Mouse (Mus musculus): ENCODE measurements around the gene Cmtm7.

The Cmtm7 gene

DNA sequence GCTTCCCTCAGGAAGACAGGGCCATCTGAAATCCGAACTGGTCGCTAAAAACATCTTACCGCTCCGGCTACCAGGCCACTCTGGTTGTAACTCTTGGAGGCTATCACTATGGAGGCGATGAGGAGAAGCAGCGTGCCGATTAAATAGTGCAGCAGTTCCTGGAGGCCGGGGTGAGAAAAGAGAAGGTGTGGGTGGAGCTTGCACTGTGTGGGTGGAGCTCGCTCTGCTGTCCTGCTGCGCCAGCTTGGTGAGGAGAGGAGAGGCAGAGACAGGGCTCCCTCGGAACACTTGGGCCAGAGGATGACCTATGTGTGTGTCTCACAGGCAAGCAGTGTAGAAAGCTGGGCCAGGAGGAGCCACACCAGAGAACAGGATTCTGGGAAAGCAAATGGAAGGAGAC is 19.8 kb downstream of the Cmtm7 start:
- no peak for DNase-seq (ENCODE audit: low read depth, low spot score)
- Histone ChIP-seq H3K27me3 (ENCODE audit: control insufficient read depth, insufficient read depth, low read length, poor library complexity, severe bottlenecking) (no peaks in the 10 kb centered on the region), H3K36me3 (ENCODE audit: control insufficient read depth, insufficient read depth, low read length, poor library complexity, severe bottlenecking) (peaks cover 14% of the 10 kb centered on the region)

DNA sequence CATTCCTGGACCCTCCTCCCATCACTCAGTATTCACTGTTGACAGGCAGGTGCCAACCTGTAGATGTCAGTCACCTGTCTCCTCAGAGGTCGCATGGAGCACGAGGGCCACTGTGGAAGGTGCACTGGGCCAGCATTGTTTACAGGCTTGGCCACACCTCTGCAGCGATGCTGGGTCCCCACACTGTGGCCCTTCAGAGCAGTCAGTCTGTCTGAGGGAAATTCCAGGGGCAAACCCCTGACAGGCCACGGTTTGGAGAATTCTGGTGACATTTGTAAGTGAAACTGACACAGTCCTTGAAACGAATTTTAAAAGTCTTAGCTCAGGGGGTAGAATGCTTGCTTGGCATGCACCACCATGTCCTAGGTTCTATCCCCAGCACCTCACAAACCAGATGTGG is 21.3 kb downstream of the Cmtm7 start:
- H3K36me3 ChIP-seq (ENCODE audit: control insufficient read depth, insufficient read depth, low read length, poor library complexity, severe bottlenecking) = peaks cover 16% of the 10 kb centered on the region
- peak; percentile 51 for DNase-seq (ENCODE audit: low read depth, low spot score)
- no peaks in the 10 kb centered on the region for H3K27me3 ChIP-seq (ENCODE audit: control insufficient read depth, insufficient read depth, low read length, poor library complexity, severe bottlenecking)

DNA sequence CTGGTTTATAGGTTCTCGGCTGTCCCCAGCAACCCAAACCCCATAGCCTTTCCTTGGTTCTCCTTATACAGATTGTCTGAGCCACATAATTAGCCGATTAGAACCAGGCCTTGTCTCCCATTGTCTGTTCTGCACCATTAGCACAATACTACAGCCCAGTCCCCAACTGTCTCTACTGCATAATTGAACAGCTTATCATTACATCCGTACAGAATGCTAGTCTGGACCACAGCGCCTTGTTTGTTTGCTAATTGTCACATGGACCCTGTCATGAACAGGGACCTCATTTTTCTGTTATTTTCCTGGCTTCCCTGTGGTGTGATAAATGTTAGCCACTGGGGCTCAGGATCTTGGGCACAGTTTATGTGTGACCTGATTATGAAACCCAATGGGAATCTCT is 21.8 kb downstream of the Cmtm7 start:
- no peak for DNase-seq (ENCODE audit: low read depth, low spot score)
- peaks cover 16% of the 10 kb centered on the region for H3K36me3 ChIP-seq (ENCODE audit: control insufficient read depth, insufficient read depth, low read length, poor library complexity, severe bottlenecking)
- no peaks in the 10 kb centered on the region for H3K27me3 ChIP-seq (ENCODE audit: control insufficient read depth, insufficient read depth, low read length, poor library complexity, severe bottlenecking)

DNA sequence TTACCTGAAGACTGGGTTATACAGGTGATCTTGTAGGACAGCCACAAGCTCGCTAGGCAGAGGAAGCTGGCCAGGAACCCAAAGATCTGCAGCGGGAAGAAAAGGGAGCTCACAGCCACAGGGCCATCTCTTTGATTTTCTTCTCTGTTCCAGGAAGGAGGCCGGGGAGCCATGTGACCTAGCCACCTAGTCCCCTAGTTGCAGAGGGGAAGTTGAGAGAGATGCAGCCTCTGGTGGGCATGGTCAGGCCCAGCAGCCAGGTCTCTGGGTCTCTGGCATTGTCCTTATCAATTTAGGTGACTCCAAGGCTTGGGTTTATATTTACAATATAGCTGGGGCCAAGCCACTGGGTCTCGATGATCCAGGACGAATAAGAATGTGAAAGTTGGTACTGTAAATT is 22.9 kb downstream of the Cmtm7 start:
- DNase-seq (ENCODE audit: low read depth, low spot score) = peak; percentile 46
- H3K36me3 ChIP-seq (ENCODE audit: control insufficient read depth, insufficient read depth, low read length, poor library complexity, severe bottlenecking) = peaks cover 16% of the 10 kb centered on the region
- H3K27me3 ChIP-seq (ENCODE audit: control insufficient read depth, insufficient read depth, low read length, poor library complexity, severe bottlenecking) = no peaks in the 10 kb centered on the region

DNA sequence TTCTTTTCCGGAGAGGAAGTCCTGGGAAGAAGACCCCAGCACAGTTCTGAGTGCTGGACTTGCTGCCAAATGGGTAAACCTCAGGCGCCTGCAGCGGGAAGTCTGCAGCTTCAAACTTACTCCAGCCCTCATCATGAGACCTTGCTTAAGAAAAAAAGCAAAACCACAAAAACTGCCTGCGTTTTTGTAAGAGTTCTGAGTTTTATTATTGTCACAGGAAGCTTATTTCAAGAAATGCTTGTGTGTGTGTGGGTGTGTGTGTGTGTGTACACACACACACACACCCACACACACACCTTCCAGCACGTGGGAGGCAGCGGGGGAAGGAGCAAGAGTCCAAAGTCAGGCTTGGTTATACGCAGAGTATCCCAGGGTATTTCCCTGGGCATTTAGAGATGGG is 23.4 kb downstream of the Cmtm7 start:
- Histone ChIP-seq H3K36me3 (ENCODE audit: control insufficient read depth, insufficient read depth, low read length, poor library complexity, severe bottlenecking) (peaks cover 16% of the 10 kb centered on the region), H3K27me3 (ENCODE audit: control insufficient read depth, insufficient read depth, low read length, poor library complexity, severe bottlenecking) (no peaks in the 10 kb centered on the region)
- DNase-seq (ENCODE audit: low read depth, low spot score) = peak; percentile 51

DNA sequence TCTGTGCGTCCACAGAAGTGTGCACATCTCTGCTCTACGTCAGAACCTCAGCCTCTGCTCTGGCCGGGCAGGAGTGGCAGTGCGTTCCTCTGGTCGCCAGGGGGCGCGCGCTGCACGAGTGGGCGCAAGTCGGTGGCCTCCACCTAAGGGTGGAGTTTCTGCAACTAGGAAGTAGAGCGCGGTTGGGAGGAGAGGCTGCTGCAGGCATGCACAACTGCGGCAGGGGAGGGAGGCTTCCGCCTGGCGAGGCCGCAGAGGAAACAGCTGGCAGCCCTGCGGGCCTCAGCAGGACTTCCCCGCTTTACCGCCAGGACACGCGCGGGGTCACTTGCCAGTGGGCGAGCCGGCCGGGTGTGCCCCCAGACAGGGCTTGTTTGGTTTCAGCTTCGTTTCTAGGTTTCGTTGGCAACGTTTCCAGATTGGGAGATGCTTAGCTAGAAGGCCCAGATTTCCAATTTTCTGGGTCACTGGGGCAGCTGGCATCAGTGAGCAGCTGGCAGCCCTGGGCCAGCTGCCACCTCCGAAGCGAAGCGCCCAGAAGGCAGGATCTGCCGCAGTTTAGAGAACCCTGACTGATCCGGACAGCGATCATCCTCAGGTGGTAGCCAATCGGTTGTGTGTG is 28.7 kb downstream of the Cmtm7 start:
- Histone ChIP-seq H3K36me3 (ENCODE audit: control insufficient read depth, insufficient read depth, low read length, poor library complexity, severe bottlenecking) (peaks cover 6% of the 10 kb centered on the region; the same call in 1 of the 2 replicates), H3K27me3 (ENCODE audit: control insufficient read depth, insufficient read depth, low read length, poor library complexity, severe bottlenecking) (no peaks in the 10 kb centered on the region)
- DNase-seq (ENCODE audit: low read depth, low spot score) = peak; percentile 98

DNA sequence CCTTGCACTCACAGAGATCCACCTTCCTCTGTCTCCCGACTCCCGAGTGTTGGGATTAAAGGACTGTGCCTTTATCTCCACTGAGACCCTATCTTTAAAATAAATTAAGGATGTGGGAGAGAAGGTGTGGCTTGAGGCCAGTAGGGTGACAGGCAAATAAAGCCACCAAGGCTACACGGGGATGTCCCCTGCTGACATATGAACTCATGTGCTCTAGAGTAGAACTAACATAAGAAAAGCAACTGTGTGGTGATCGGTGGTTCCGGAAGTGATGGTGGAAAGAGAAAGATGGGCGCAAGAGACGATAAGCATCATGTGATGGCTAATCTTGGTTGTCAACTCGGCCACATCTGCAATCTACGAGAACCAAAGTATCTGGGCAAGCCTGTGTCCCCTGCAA is 29.3 kb downstream of the Cmtm7 start:
- DNase-seq (ENCODE audit: low read depth, low spot score) = peak; percentile 90
- Histone ChIP-seq H3K36me3 (ENCODE audit: control insufficient read depth, insufficient read depth, low read length, poor library complexity, severe bottlenecking) (peaks cover 6% of the 10 kb centered on the region; the same call in 1 of the 2 replicates), H3K27me3 (ENCODE audit: control insufficient read depth, insufficient read depth, low read length, poor library complexity, severe bottlenecking) (no peaks in the 10 kb centered on the region)

DNA sequence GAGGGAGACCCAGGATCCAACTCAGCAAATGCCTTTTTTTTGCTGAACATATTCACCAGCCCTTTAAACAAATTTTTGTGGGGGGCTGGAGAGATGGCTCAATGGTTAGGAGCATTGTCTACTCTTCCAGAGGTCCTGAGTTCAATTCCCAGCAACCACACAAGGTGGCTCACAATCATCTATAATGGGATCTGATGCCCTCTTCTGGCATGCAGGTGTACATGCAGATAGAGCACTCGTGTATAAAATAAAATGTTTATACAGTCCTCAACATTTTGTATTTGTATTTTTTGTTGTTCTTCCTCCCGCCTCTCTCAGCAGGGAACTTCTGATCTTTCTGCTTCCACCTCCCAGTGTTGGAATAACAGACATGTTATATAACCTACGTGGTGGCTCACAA is 30.1 kb downstream of the Cmtm7 start:
- no peak for DNase-seq (ENCODE audit: low read depth, low spot score)
- Histone ChIP-seq H3K36me3 (ENCODE audit: control insufficient read depth, insufficient read depth, low read length, poor library complexity, severe bottlenecking) (peaks cover 2% of the 10 kb centered on the region; the same call in 1 of the 2 replicates), H3K27me3 (ENCODE audit: control insufficient read depth, insufficient read depth, low read length, poor library complexity, severe bottlenecking) (no peaks in the 10 kb centered on the region)

DNA sequence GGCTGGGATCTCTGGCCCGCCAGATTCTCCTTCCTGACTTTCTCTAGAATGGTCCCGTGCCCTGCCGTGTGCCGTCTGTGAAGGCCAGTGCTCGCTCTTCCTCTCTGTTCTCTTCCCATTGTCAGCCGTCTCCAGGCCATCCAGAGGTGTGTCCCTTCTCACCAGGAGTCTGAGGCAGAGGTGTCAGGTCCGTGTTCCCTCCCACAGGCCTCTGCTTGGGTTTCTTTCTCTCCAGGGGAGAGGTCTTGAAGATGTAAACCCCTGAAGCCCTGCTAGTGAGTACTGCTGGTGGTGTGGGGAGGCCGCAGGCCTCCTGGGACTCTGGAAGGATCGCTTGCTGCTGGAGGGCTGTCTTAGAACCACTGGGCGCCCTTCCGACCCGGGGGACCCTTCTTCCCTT is 34.2 kb downstream of the Cmtm7 start:
- peaks cover 8% of the 10 kb centered on the region for H3K36me3 ChIP-seq (ENCODE audit: control insufficient read depth, insufficient read depth, low read length, poor library complexity, severe bottlenecking)
- no peaks in the 10 kb centered on the region for H3K27me3 ChIP-seq (ENCODE audit: control insufficient read depth, insufficient read depth, low read length, poor library complexity, severe bottlenecking)
- DNase-seq (ENCODE audit: low read depth, low spot score) = no peak

DNA sequence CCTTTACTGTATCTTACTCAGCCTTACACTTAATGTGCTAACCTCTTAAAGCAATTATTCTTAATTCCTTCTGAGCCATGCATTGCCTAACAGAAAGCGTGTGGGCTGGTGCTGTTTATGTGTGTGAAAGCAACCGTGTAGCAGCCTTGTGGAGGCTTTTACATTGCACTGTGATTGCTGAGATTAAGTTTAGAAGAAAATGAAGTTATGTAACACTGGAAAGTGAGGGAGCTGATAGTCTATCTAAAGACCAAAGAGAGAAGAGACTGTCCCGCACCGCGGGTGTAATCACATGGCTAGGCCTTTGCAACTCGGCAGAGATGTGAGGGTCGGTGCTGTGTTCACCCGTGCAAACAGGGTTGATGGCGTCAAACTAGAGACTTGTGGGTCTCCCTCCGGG is 34.6 kb downstream of the Cmtm7 start:
- no peak for DNase-seq (ENCODE audit: low read depth, low spot score)
- no peaks in the 10 kb centered on the region for H3K27me3 ChIP-seq (ENCODE audit: control insufficient read depth, insufficient read depth, low read length, poor library complexity, severe bottlenecking)
- peaks cover 8% of the 10 kb centered on the region for H3K36me3 ChIP-seq (ENCODE audit: control insufficient read depth, insufficient read depth, low read length, poor library complexity, severe bottlenecking)

DNA sequence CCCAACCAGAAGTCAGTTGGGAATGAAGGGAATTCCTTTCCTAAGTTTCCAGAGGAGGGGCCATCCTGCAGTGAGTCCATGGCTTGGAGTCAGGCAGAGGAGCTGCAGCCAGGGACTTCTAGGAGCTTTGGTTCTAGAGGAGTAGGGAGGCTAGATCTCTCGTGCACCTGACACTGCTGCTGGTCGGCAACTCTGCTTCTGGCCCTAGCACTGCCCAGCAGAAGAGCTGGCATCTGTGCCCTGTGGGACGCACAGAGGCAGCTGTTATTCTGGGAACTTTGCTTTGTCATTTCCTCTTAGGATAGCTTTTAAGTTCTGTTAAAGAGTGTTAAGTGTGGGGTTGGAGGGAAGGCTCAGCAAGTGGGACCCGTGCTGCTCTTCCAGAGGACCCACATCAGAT is 36.0 kb downstream of the Cmtm7 start:
- Histone ChIP-seq H3K36me3 (ENCODE audit: control insufficient read depth, insufficient read depth, low read length, poor library complexity, severe bottlenecking) (peaks cover 11% of the 10 kb centered on the region), H3K27me3 (ENCODE audit: control insufficient read depth, insufficient read depth, low read length, poor library complexity, severe bottlenecking) (no peaks in the 10 kb centered on the region)
- DNase-seq (ENCODE audit: low read depth, low spot score) = no peak

DNA sequence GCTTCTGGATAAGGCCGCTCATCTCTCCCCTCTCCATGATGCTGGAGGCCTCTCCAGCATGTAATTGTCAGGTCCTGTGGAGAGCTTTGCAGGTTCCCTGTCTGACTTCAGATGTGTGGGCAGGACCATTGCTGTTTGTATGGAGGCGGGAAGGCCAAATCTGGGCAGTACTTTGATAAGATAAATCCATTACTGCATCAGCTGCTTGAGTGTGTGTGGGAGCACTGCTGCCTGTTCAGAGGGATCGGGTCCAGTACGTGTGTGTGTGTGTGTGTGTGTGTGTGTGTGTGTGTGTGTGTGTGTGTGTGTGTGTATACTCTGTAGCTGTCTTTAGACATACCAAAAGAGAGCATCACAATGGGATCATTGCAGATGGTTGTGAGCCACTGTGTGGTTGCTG is 36.5 kb downstream of the Cmtm7 start:
- DNase-seq (ENCODE audit: low read depth, low spot score) = no peak
- H3K36me3 ChIP-seq (ENCODE audit: control insufficient read depth, insufficient read depth, low read length, poor library complexity, severe bottlenecking) = peaks cover 9% of the 10 kb centered on the region
- no peaks in the 10 kb centered on the region for H3K27me3 ChIP-seq (ENCODE audit: control insufficient read depth, insufficient read depth, low read length, poor library complexity, severe bottlenecking)

DNA sequence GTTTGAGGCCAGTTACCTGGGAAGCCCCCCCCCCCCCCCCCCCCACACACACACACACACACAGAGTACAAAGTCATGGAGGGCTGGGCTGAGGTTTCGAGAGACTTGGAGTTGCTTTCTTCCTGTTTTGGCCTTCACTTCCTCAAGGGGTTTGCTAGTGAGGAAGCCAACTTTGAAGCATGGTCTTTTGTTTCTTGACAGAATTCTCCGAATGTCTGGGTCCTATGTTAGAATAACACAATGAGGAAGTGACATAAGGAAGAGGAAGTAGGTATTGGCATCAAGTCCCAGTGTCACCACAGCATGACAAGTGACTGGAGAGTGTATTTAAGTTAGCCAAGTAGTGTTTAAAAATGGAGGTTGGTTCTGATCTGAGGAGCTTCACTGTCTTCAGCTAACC is 38.9 kb downstream of the Cmtm7 start:
- H3K27me3 ChIP-seq (ENCODE audit: control insufficient read depth, insufficient read depth, low read length, poor library complexity, severe bottlenecking) = no peaks in the 10 kb centered on the region
- peaks cover 19% of the 10 kb centered on the region for H3K36me3 ChIP-seq (ENCODE audit: control insufficient read depth, insufficient read depth, low read length, poor library complexity, severe bottlenecking)
- DNase-seq (ENCODE audit: low read depth, low spot score) = peak; percentile 93

DNA sequence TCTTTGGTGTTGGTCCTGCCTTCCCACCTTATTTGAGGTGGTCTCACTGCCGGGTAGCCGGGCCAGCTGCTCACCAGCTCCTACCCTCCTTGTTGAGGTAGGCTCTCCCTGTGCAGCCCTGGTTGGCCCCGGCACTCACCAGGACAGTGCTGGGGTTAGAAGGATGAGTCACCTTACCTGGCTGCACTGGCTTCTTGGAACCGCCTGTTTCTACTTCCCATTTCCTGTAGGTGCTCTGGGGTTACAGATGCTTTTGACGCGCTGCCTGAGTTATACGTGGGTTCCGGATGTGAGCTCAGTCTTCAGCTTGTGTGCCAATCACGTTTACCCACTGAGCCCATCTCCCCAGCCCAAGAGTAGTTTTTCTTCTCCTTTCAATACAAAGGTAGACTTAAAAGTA is 41.3 kb downstream of the Cmtm7 start:
- DNase-seq (ENCODE audit: low read depth, low spot score) = no peak
- Histone ChIP-seq H3K27me3 (ENCODE audit: control insufficient read depth, insufficient read depth, low read length, poor library complexity, severe bottlenecking) (no peaks in the 10 kb centered on the region), H3K36me3 (ENCODE audit: control insufficient read depth, insufficient read depth, low read length, poor library complexity, severe bottlenecking) (peaks cover 20% of the 10 kb centered on the region)

DNA sequence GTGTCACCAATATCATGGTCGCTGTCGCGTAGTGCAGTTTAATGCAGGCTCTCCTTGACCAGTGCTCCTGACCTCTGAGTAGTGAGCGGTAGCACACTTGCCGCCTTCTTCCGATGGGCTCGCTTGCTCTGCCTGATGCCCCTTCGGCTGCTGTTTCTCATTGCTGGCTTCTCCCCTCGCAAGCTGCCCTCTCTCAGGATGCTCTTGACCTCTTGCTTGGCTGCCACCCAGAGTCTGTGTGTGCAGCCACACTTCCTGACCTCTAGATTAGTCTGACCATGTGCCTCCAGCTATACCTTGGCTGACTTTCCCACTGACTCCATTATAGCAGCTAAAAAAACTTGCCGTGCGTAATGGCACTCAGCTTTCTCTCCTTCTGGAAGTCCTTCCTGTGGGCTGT is 45.2 kb downstream of the Cmtm7 start:
- Histone ChIP-seq H3K36me3 (ENCODE audit: control insufficient read depth, insufficient read depth, low read length, poor library complexity, severe bottlenecking) (peaks cover 16% of the 10 kb centered on the region), H3K27me3 (ENCODE audit: control insufficient read depth, insufficient read depth, low read length, poor library complexity, severe bottlenecking) (no peaks in the 10 kb centered on the region)
- no peak for DNase-seq (ENCODE audit: low read depth, low spot score)

DNA sequence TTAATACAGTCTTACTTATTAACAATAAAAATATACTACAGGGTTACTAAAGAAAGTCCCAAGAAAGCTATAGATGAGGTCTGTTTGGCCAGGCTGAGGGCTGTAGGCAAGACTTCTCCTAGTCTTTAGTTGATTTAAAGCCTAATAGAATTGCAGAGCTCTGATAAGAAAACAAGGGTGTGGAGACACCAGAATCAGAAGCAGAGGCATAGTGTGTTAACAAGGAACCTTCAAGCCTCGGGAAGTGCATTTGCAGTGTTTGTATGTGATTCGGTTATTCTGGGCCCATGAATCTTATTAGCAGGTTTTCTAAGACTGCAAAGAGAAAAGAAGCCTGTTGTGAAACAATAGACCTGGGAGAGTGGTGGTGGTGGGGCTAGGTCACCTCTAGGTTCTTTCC is 48.4 kb downstream of the Cmtm7 start:
- peaks cover 7% of the 10 kb centered on the region for H3K36me3 ChIP-seq (ENCODE audit: control insufficient read depth, insufficient read depth, low read length, poor library complexity, severe bottlenecking)
- no peak for DNase-seq (ENCODE audit: low read depth, low spot score)
- H3K27me3 ChIP-seq (ENCODE audit: control insufficient read depth, insufficient read depth, low read length, poor library complexity, severe bottlenecking) = no peaks in the 10 kb centered on the region
